Mouse (Mus musculus) kidney, adult 2 months (tissue): ENCODE measurements at regions not wholly inside any gene's neighbourhood (a gene's known extent, or its start where the extent isn't known, plus 50 kb on each side); places are given as distances from the start of the nearest gene placed in this dataset.

ENCODE experiments used
- CTCF ChIP-seq: fragments of 200-500 bp; conservative IDR thresholded peaks from 2 replicates; pipeline ENCODE4 v1.5.1; 2011; ENCODE audit warnings: low read depth, mild to moderate bottlenecking, control low read depth, low read length, moderate library complexity, mixed read lengths; ENCODE audit not compliant: insufficient read depth, insufficient read length
- POLR2A ChIP-seq: fragments of 200-500 bp; IDR thresholded peaks from one replicate; pipeline ENCODE4 v1.6.1; 2011; ENCODE audit warnings: low read depth, low read length, control low read depth

DNA sequence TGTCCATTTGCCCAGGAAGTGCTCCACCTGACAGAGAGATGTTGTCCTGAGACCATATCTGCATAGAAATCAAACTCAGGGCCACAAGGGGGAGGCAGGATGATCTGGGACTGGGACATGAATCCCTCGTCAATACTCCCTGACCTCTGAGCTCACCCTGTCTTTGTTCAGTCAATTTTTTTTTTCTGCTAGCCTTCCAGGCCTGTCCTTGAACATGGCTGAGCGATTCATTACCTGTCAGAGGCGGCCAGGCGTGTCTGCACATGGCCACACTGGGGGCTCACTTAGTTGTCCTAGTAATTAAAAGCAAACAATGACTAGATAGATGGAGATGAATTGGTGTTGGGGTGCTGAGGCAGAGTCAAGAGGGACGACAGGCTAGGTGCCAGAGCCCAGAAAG, 162.6 kb downstream of the 9530068E07Rik start:
- TF ChIP-seq POLR2A: no peak
- TF ChIP-seq CTCF: no peak
